Mouse (Mus musculus) liver, adult 2 months (tissue): ENCODE measurements at regions not wholly inside any gene's neighbourhood (a gene's known extent, or its start where the extent isn't known, plus 50 kb on each side); places are given as distances from the start of the nearest gene placed in this dataset.

Experiments
- CTCF ChIP-seq: fragments of 200-500 bp; IDR thresholded peaks from 2 replicates; pipeline ENCODE4 v1.5.1; 2011; ENCODE audit warnings: low read depth, low read length, control low read depth
- POLR2A ChIP-seq: fragments of 200-500 bp; IDR thresholded peaks from 2 replicates; pipeline ENCODE4 v1.6.1; 2011; ENCODE audit warnings: low read length, control low read depth; ENCODE audit not compliant: insufficient read depth; ENCODE audit errors: extremely low read depth

DNA sequence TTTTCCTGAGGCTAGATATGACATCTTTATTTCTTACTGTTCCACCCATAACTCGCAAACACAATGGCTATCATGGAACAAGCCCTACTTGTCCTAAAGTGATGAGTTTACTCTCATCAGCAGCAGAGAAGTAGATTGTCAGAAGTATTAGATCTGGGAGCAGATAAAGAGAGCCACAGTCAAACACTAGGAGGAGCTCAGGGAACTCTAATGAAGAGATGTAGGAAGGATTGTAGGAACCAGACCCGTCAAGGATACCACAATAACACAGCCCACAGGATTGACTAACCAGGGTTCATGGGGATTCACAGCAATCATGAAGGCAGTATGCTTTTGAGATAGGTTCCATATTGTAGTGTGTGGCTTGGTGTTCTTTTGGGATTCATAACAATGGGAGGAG is 628.5 kb upstream of the 4930452B06Rik start:
- TF ChIP-seq CTCF (no peak), POLR2A (no peak)
